Mouse (Mus musculus): ENCODE results near the gene Colgalt1. TPM values are rescaled to one million over a fixed set of nuclear protein-coding genes. Genes with fewer than 3 reads are reported as not detected.

Colgalt1 gene
- 10 to 100 TPM; 24.8 to 32.1 TPM for polyA plus RNA-seq (2017; shearing (Covaris generic))

DNA sequence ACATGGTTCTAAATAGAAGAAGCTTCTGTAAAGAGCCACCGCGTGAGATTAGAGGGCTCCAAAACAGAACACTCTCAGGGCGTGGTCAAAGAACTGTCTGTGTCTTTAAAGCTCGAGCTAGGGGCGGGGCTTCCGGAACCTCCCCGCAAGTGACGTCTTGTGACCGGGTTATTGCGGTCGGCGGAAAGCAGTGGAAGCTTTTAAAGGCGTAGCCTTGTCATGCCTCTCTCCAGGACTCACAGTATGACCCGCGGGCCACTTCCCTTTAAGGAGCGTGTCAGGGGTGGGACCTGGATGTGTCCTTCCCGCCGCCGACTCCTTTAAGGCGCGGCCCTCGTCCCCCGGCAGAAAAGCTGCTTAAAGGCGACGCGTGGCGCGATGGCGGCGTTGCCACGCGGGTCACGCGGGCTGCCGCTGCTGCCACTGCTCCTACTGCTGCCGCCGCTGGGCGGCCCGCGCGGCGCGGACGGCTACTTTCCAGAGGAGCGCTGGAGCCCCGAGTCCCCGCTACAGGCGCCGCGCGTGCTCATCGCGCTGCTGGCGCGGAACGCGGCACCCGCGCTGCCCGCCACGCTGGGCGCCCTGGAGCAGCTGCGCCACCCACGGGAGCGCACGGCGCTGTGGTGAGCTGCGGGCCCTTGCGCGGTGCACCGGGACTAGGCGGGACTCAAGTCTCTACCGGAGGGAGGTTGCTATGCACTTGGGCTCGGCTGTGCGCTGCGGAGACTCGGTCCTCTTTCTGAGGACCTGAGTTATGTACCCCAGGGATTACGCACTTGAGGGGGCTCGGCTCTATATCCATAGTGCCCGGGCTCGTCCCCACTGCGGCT is at the start of gene Colgalt1:
Gene Colgalt1 (plus strand): TSS at position 177 of the 830 bp plus-strand sequence.

GRCm38 (mm10) chr8:71566501-71566900 is 44.3 kb upstream of the Colgalt1 start, which contains the start of gene Nxnl1:
Nxnl1 (minus strand) TSS chr8:71566601.

DNA sequence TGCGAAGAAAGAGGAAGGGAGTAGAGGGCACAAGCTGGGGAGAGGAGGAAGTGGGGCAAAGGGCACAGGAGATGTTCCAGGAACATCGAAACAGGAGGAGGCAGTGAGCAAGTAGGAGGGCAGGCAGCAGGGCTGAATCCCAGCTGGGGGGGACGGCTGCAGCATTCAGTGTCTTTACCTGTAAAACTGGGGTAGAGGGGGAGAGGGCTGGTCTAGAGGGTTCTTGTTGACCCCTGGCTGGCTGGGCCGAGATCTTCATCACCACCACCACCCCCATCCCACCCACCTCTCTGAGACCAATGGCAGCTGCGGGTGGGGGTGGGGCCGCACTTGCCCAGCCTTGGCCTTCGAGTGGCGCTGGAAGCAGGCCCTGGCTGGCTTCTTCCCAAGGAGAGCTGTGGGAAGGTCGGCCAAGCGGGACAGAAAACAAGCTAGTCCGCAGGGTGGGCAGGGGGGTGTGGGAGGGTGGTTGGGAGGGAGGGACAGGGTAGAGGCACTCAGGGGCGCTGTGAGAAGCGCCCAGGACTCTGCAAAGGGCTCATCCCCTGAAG is 42.3 kb upstream of the Colgalt1 start, which contains the start of gene Slc27a1:
Gene Slc27a1 (plus strand): TSS at position 496 of the 551 bp plus-strand sequence.

DNA sequence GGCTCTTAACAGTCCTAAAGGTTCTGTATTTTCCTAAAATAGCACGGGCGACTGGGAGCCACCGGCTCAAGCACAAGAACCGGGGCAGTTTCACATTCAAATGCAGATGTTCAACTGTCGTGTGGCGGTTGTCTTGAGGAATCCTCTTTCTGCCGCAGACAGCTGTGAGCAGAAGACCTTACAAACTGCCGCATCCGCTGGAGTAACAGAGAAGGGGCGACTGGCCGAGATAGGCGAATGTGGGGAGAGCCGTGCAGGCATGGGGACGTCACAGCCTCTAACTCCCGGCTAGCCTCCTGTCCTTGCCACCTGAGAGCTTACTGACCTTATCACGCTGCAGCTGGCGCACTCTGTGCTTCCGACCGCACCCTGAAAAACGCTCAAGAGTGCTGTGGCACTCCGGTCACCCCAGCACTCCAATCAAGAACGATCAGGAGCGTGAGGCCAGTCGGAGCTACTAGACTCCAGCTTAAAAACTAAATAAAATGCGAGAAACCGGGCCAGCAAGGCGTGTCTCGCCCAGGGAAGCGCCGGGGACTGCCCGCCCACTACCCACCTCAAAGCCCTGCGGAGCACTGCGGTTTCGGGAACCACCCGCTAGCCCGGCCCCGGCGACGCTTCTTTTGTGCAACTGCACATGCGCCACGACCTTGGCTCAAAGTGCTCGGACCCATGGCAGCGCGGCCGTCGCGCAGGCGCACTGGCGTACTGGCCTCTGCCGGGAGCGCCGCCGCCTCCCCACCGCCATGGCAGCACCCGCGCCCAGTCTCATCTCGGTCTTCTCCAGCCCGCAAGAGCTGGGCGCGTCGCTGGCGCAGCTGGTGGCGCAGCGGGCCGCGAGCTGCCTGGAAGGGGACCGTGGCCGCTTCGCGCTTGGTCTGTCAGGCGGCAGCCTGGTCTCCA is 19.1 kb upstream of the Colgalt1 start, which contains the start of gene Pgls:
Gene Pgls (plus strand): TSS at position 706 of the 903 bp plus-strand sequence.

DNA sequence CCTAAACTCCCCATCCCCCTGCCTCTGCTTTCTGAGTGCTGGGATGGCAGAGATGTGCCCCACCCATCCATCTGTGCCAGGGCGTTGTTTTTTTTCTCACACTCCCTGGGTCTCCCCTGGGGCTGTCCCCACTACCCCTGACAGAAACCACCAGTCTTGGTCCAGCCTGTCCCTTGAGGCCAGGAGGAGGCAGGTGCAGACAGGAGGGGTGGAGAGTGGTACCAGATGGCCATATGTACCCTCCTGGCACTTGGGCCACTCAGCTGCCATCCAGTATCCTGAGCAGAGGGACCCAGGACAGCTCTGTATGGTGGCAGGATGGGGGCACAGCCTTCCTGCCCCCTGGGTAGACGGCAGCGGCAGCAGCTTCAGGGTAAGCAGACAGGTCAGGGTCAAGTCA is 13.3 kb upstream of the Colgalt1 start, which contains the start of gene Fam129c:
Gene Fam129c (plus strand): TSS at position 198 of the 400 bp plus-strand sequence.

DNA sequence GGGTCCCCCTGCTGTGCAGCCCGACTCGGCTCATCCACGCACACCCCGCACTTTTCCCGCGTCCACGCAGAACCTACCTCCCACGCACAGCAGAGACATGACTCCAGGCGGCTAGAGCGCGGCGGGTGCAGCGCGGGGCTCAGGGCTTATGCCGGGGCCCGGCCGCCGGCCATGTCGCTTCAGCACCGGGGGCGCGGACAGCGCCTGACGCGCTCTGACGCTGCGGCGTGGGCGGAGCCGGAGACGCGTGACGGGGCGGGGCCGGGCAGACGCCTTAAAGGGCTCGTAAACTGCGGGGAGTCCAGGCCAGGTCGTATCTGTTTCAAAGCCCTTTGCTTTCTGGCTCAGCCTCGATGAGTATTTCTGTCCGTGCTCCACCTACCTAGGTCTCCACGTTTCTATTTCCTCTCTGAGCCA is 60.8 kb downstream of the Colgalt1 start, which contains the start of gene Unc13a:
Gene Unc13a (minus strand): TSS at position 209 of the 417 bp plus-strand sequence.

Other genes with a start within 250 kb of the Colgalt1 start
- gene Use1, start 244.2 kb upstream of the Colgalt1 start, polyA plus RNA-seq (2017; shearing (Covaris generic)): 100 to 1,000 TPM; 154 to 223 TPM
- gene Ocel1, start 239.7 kb upstream of the Colgalt1 start, polyA plus RNA-seq (2017; shearing (Covaris generic)): 10 to 100 TPM; 18.3 to 19.4 TPM
- 10 to 100 TPM in 1 of 2 experiments, 1 to 10 TPM in 1; 3.7 to 10.3 TPM for gene Nr2f6, start 229.0 kb upstream of the Colgalt1 start, polyA plus RNA-seq (2017; shearing (Covaris generic))
- gene Ushbp1, start 215.2 kb upstream of the Colgalt1 start, polyA plus RNA-seq (2017; shearing (Covaris generic)): under 1 TPM; 0.12 to 0.38 TPM
- 100 to 1,000 TPM; 107 to 109 TPM for gene Babam1, start 214.1 kb upstream of the Colgalt1 start, polyA plus RNA-seq (2017; shearing (Covaris generic))
- gene Ankle1, start 205.0 kb upstream of the Colgalt1 start, polyA plus RNA-seq (2017; shearing (Covaris generic)): 1 to 10 TPM; 1.8 to 3.7 TPM
- 100 to 1,000 TPM; 107 to 132 TPM for gene Abhd8, start 147.3 kb upstream of the Colgalt1 start, polyA plus RNA-seq (2017; shearing (Covaris generic))
- gene Mrpl34, start 146.0 kb upstream of the Colgalt1 start, polyA plus RNA-seq (2017; shearing (Covaris generic)): 100 to 1,000 TPM in 1 of 2 experiments, 10 to 100 TPM in 1; 70.1 to 100 TPM
- 100 to 1,000 TPM; 100 to 120 TPM for gene Dda1, start 141.8 kb upstream of the Colgalt1 start, polyA plus RNA-seq (2017; shearing (Covaris generic))
- gene Ano8, start 125.0 kb upstream of the Colgalt1 start, polyA plus RNA-seq (2017; shearing (Covaris generic)): 10 to 100 TPM in 1 of 2 experiments, 1 to 10 TPM in 1; 8.5 to 17.4 TPM
- 1 to 10 TPM; 4.2 to 7.7 TPM for gene Gtpbp3, start 122.9 kb upstream of the Colgalt1 start, polyA plus RNA-seq (2017; shearing (Covaris generic))
- gene Plvap, start 99.2 kb upstream of the Colgalt1 start, polyA plus RNA-seq (2017; shearing (Covaris generic)): under 1 TPM in 1 of 2 experiments, not detected in 1; 0.13 TPM
- gene Ccdc194, start 85.3 kb upstream of the Colgalt1 start, polyA plus RNA-seq (2017; shearing (Covaris generic)): under 1 TPM in 1 of 2 experiments, not detected in 1; 0.41 TPM
- 100 to 1,000 TPM; 103 to 118 TPM for gene Bst2, start 73.5 kb upstream of the Colgalt1 start, polyA plus RNA-seq (2017; shearing (Covaris generic))
- gene Mvb12a, start 68.1 kb upstream of the Colgalt1 start, polyA plus RNA-seq (2017; shearing (Covaris generic)): 100 to 1,000 TPM; 113 to 137 TPM
- 1 to 10 TPM; 6.3 to 7.8 TPM for gene Tmem221, start 52.1 kb upstream of the Colgalt1 start, polyA plus RNA-seq (2017; shearing (Covaris generic))
- under 1 TPM; 0.88 to 0.99 TPM for gene Nxnl1, start 44.4 kb upstream of the Colgalt1 start, polyA plus RNA-seq (2017; shearing (Covaris generic))
- gene Slc27a1, start 42.1 kb upstream of the Colgalt1 start, polyA plus RNA-seq (2017; shearing (Covaris generic)): 1 to 10 TPM; 6.0 to 6.9 TPM
- 100 to 1,000 TPM; 120 to 124 TPM for gene Pgls, start 18.8 kb upstream of the Colgalt1 start, polyA plus RNA-seq (2017; shearing (Covaris generic))
- gene Fam129c, start 13.3 kb upstream of the Colgalt1 start, polyA plus RNA-seq (2017; shearing (Covaris generic)): 10 to 100 TPM in 1 of 2 experiments, 1 to 10 TPM in 1; 8.8 to 20.0 TPM
- 1 to 10 TPM; 1.1 to 1.3 TPM for gene Unc13a, start 60.8 kb downstream of the Colgalt1 start, polyA plus RNA-seq (2017; shearing (Covaris generic))
- gene Jak3, start 65.3 kb downstream of the Colgalt1 start, polyA plus RNA-seq (2017; shearing (Covaris generic)): 100 to 1,000 TPM; 105 to 188 TPM
- gene Insl3, start 78.2 kb downstream of the Colgalt1 start, polyA plus RNA-seq (2017; shearing (Covaris generic)): 10 to 100 TPM; 53.6 to 59.0 TPM
- 1 to 10 TPM; 4.3 to 5.4 TPM for gene B3gnt3, start 90.8 kb downstream of the Colgalt1 start, polyA plus RNA-seq (2017; shearing (Covaris generic))
- gene Fcho1, start 114.7 kb downstream of the Colgalt1 start, polyA plus RNA-seq (2017; shearing (Covaris generic)): 100 to 1,000 TPM; 173 to 255 TPM